Mouse (Mus musculus): ENCODE results near the gene Dock2. TPM values are rescaled to one million over a fixed set of nuclear protein-coding genes. Genes with fewer than 3 reads are reported as not detected.
A peak's percentile ranks its signal among the peaks of the same experiment; 100 is the strongest.

Gene Dock2
- polyA plus RNA-seq, 1 experiment from 2014 or later, result 0.54 TPM

DNA sequence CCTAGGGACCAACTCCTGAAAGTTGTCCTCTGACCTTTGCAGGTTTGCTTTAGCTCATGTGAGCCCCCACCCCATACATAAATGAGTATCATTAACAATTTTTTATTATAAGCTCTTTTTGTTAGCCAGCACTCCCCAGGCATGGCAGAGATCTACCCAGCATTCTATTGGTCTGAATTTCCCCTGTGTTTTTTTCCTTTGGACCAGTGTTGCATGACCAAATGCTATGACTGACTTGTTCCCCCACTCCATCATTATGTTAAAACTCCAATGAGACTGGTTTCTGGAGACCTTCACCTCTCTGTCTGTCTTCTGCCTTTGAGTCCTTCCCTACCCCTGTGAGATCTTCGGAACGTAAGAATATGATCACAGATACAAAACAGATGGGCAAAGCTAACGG, 588.5 kb downstream of the Dock2 start:
- Histone ChIP-seq H3K4me2 (no peak overlapping the region), H3K4me1 (replicated peaks) (no peaks in the 10 kb centered on the region), H3K36me3 (no peaks in the 10 kb centered on the region), H3K9ac (no peak overlapping the region), H3K4me3 (no peak overlapping the region), H3K27ac (replicated peaks) (no peak overlapping the region), H3K27me3 (no peaks in the 10 kb centered on the region), H3K9me3 (no peaks in the 10 kb centered on the region)
- WGBS, result 93% methylated on average over 3 of the region's 3 CpGs
- ATAC-seq (ENCODE audit: low FRiP score, low read depth), result no peak

DNA sequence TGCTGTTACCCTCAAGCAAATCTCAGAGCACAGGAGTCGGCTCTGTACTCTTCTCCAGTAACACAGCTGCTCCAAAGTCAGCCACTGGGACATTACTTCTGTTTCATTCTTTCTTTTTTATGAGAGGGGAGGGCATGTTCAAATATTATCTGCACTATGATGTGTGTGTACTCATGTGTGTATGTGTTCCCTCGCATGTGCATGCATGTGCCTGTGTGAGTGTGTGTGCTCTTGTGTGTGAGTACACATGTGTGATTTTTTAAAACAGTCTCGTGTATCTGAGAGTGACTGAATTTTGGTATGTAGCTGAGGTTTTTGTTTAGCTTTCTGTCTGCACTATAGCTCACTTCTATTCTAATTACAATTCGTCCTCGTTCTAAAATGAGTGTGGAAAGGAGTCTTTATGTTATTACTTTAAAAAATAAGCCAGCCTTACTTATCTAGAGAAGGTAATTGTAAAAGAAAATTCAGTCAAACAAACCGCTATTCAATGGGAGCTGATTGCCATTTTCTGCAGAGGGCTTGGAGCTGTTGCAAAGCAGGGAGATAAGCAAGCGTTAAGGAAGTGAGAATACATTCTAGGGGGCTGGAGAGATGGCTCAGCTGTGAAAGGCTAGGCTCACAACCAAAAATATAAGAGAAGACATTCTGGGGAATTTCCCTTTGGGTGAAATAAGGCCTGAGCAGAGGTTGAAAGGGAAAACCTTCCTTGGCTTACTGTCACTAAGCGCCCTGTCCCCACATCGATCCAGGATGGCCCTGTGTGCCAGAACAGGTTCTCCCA, 589.3 kb downstream of the Dock2 start:
- no peak overlapping the region for H3K4me3 ChIP-seq
- whole genome bisulfite sequencing, result 72% methylated on average over 9 of the region's 9 CpGs
- no peak overlapping the region for H3K4me2 ChIP-seq
- H3K27ac ChIP-seq (replicated peaks), result no peak overlapping the region
- no peaks in the 10 kb centered on the region for H3K9me3 ChIP-seq
- H3K36me3 ChIP-seq, result no peaks in the 10 kb centered on the region
- no peak for ATAC-seq (ENCODE audit: low FRiP score, low read depth)
- H3K27me3 ChIP-seq, result no peaks in the 10 kb centered on the region
- H3K9ac ChIP-seq, result no peak overlapping the region
- H3K4me1 ChIP-seq (replicated peaks), result no peaks in the 10 kb centered on the region

DNA sequence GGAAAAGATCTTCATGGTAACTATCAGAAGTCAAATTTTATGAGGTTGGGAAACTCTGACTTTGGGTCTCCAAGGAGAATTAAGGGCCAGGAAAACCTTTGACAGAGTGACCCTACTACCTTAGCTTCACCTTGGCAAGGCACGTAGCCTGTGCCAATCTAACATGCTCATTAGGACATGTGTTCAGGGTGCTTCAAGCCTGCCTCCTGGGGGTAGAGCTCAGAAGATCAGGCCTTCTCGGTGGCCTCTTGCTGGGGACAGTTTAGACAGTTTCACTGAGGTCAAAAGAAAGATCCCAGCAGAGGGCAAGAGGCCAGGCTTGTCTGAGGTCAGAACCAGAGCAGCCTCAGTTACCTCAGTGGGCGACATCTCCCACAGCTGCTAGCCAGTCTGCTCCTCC, 590.0 kb downstream of the Dock2 start:
- no peak overlapping the region for H3K4me3 ChIP-seq
- WGBS, result 68% methylated on average over 3 of the region's 3 CpGs
- H3K9me3 ChIP-seq, result no peaks in the 10 kb centered on the region
- H3K9ac ChIP-seq, result no peak overlapping the region
- no peak overlapping the region for H3K4me2 ChIP-seq
- H3K27ac ChIP-seq (replicated peaks), result no peak overlapping the region
- H3K27me3 ChIP-seq, result no peaks in the 10 kb centered on the region
- no peaks in the 10 kb centered on the region for H3K4me1 ChIP-seq (replicated peaks)
- no peaks in the 10 kb centered on the region for H3K36me3 ChIP-seq
- ATAC-seq (ENCODE audit: low FRiP score, low read depth), result no peak

DNA sequence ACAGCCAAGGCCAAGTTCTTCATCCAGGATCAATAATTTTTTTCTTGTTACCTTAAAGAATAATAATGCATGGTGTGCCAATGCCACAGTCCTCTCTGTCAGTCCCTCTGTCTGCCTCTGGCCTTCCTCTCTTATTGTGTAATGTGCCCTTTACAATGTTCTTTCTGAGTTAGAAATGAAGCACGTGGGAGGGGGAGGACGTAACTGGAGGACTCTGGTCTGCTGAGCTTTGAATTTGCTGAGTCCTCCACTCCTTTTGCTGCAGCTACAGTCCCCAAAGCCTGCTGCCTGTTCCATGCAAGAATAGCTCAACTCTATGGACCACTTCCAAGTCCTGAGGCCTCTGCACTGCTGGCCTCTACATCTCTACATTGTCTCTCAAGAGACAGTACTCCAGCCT, 599.4 kb downstream of the Dock2 start:
- Histone ChIP-seq H3K9ac (no peak overlapping the region), H3K4me1 (replicated peaks) (peaks cover 13% of the 10 kb centered on the region), H3K9me3 (no peaks in the 10 kb centered on the region), H3K36me3 (no peaks in the 10 kb centered on the region), H3K27ac (replicated peaks) (no peak overlapping the region), H3K4me2 (no peak overlapping the region), H3K27me3 (no peaks in the 10 kb centered on the region), H3K4me3 (no peak overlapping the region)
- WGBS, result 69% methylated on average over 2 of the region's 2 CpGs
- ATAC-seq (ENCODE audit: low FRiP score, low read depth), result no peak

DNA sequence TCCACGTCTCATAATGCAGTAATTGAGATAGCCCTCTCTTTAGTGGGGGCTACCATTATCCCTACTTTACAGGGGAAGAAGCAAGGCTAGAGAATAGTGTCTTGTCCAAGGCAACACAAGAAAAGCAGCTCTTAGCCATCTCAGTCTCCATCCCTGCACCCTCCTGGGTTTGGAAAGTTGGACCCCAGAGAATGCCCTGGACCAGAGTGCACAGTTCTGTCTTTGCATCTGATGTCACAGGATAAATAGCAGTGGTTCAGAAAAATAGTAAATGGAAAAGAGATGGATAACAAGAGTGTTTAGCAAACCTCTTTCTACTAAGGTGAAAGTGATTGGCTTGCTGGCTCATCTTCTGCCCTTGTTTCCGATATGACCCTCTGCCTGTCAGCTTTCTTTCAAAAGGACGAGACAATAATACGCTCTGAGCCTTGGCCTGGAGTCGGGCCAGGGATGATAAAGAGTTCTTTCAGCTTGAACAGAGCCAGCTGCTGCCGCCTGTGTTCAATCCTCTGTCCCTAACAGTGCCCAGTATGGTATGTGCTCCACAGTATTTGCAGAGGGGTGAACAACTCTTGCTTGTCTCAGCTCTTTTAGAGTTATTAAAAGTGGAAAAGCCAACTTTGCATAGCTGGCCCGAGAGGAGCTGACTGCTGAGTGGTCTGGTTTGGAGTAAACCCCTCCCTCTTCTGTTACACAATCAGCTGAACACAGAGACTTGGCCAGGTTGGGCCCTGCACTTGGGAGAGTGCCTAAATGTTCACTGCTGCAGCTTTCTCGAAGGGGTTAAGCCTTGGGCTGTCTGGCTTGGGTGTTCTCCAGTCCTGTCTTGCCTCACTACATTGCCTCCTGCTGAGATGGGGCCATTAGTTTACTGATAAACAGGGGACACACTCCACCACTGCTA, 602.2 kb downstream of the Dock2 start:
- peak; percentile 94 for ATAC-seq (ENCODE audit: low FRiP score, low read depth)
- Histone ChIP-seq H3K36me3 (no peaks in the 10 kb centered on the region), H3K9me3 (no peaks in the 10 kb centered on the region), H3K27ac (replicated peaks) (no peak overlapping the region), H3K27me3 (no peaks in the 10 kb centered on the region), H3K9ac (no peak overlapping the region), H3K4me2 (no peak overlapping the region), H3K4me1 (replicated peaks) (peaks cover 13% of the 10 kb centered on the region), H3K4me3 (no peak overlapping the region)
- WGBS, result 24% methylated on average over 8 of the region's 8 CpGs

DNA sequence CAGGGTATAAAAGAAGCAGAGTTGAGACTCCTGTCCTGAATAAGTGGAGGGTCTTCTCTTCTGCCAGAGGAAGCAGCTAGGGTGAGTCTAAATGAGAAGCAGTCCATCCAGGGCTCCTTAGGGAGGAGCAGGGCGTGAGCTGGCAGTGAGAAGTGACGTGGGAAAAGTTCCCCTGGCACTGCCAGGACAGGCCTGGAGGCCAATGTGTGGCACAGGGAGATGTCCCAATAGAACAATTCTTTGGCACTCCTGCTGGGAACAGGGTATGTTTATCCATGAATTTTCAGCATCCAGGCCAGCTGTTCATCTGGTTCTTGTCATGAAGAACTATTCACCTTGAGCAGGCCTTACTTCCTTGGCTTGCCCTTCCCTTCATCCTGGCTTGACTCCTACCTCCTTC, 604.9 kb downstream of the Dock2 start:
- WGBS, result 69% methylated on average over 2 of the region's 2 CpGs
- Histone ChIP-seq H3K9ac (no peak overlapping the region), H3K9me3 (no peaks in the 10 kb centered on the region), H3K27ac (replicated peaks) (no peak overlapping the region), H3K4me3 (no peak overlapping the region), H3K36me3 (no peaks in the 10 kb centered on the region), H3K4me2 (no peak overlapping the region), H3K4me1 (replicated peaks) (peaks cover 13% of the 10 kb centered on the region), H3K27me3 (no peaks in the 10 kb centered on the region)
- ATAC-seq (ENCODE audit: low FRiP score, low read depth), result no peak

Other genes with a start within 250 kb of the Dock2 start
- 3.6 and 4.7 TPM in 2 replicates for gene Spdl1, start 49.7 kb upstream of the Dock2 start, polyA plus RNA-seq (2015; fragmentation: Nextera tagmentation; extraction: Ambion mirVana)